Mouse (Mus musculus) MEL (cell line): ENCODE data around the gene Tapbp. TPM values are rescaled to one million over a fixed set of nuclear protein-coding genes. Genes with fewer than 3 reads are reported as not detected.
A peak's percentile ranks its signal among the peaks of the same experiment; 100 is the strongest.
"Not testable (repeated sequence)": the region's sequence is repeated elsewhere in the genome, so short reads cannot be mapped to it uniquely, and the experiment has no call there.

ENCODE experiments used
- DNase-seq: peaks from one replicate; pipeline ENCODE4 v3.0.0; 2011; ENCODE audit warnings: low read depth, low spot score
- H3K27ac ChIP-seq: 2 replicates; pipeline ENCODE4 v1.5.1; 2012; ENCODE audit warnings: low read depth, mild to moderate bottlenecking, control low read depth, low read length, moderate library complexity; ENCODE audit not compliant: control insufficient read depth
- H3K27me3 ChIP-seq, 2 experiments: fragments of 150-350 bp in 1 of 2; sonication (generic) in 1 of 2; 2 replicates each; pipeline ENCODE4 v1.6.1; 2012; ENCODE audit warnings: low read length in 2 of 2, mild to moderate bottlenecking in 2 of 2, improper control_type of control experiment in 1 of 2, moderate library complexity in 1 of 2; ENCODE audit not compliant: insufficient read depth in 2 of 2, control insufficient read depth in 1 of 2
- H3K36me3 ChIP-seq, 2 experiments: 2 replicates each; pipeline ENCODE4 v1.6.1; 2012 to 2014; ENCODE audit warnings: low read length in 2 of 2, improper control_type of control experiment in 1 of 2, inconsistent platforms in 1 of 2, mild to moderate bottlenecking in 1 of 2; ENCODE audit not compliant: insufficient read depth in 2 of 2, control insufficient read depth in 1 of 2
- H3K4me1 ChIP-seq, 2 experiments: fragments of 150-350 bp in 1 of 2; sonication (generic) in 1 of 2; 2 replicates each; pipeline ENCODE4 v1.6.1; 2012; ENCODE audit warnings: low read length in 2 of 2, improper control_type of control experiment in 1 of 2, mild to moderate bottlenecking in 1 of 2; ENCODE audit not compliant: insufficient read depth in 2 of 2, control insufficient read depth in 1 of 2
- H3K4me3 ChIP-seq, 2 experiments: fragments of 150-350 bp in 1 of 2; sonication (generic) in 1 of 2; 2 replicates each; pipeline ENCODE4 v1.5.1; 2012; ENCODE audit warnings: low read depth in 2 of 2, low read length in 2 of 2, mild to moderate bottlenecking in 2 of 2, moderate library complexity in 2 of 2, control low read depth in 1 of 2, improper control_type of control experiment in 1 of 2; ENCODE audit not compliant: control insufficient read depth in 1 of 2, insufficient read depth in 1 of 2
- H3K79me2 ChIP-seq: 2 replicates; pipeline ENCODE4 v1.6.1; 2012; ENCODE audit warnings: mild to moderate bottlenecking, low read length, moderate library complexity; ENCODE audit not compliant: control insufficient read depth, poor library complexity, insufficient read depth
- H3K9ac ChIP-seq: 2 replicates; pipeline ENCODE4 v1.6.1; 2012; ENCODE audit warnings: low read depth, mild to moderate bottlenecking, control low read depth, low read length, moderate library complexity; ENCODE audit not compliant: control insufficient read depth, poor library complexity, severe bottlenecking
- H3K9me3 ChIP-seq: fragments of 150-350 bp; sonication (generic); replicated peaks from 2 replicates; pipeline ENCODE4 v1.6.1; 2012; ENCODE audit warnings: mild to moderate bottlenecking, low read length, improper control_type of control experiment, moderate library complexity; ENCODE audit not compliant: insufficient read depth
- CHD1 ChIP-seq: IDR thresholded peaks from 2 replicates; pipeline ENCODE4 v1.6.1; 2012; ENCODE audit warnings: low read depth, mild to moderate bottlenecking, inconsistent platforms, low read length, improper control_type of control experiment
- EP300 ChIP-seq, 2 experiments: IDR thresholded peaks; 2 replicates each; pipeline ENCODE4 v1.6.1; 2011; ENCODE audit warnings: improper control_type of control experiment in 2 of 2, low read length in 2 of 2, low read depth in 1 of 2, mild to moderate bottlenecking in 1 of 2
- MAFK ChIP-seq: IDR thresholded peaks from 2 replicates; pipeline ENCODE4 v1.6.1; 2011; ENCODE audit warnings: low read depth, mild to moderate bottlenecking, low read length, improper control_type of control experiment, borderline replicate concordance
- MXI1 ChIP-seq: IDR thresholded peaks from 2 replicates; pipeline ENCODE4 v1.6.1; 2011; ENCODE audit warnings: mild to moderate bottlenecking, low read depth, low read length, improper control_type of control experiment
- NELFE ChIP-seq: IDR thresholded peaks from 2 replicates; pipeline ENCODE4 v1.6.1; 2011; ENCODE audit warnings: low read depth, low read length, improper control_type of control experiment
- TCF12 ChIP-seq: IDR thresholded peaks from 2 replicates; pipeline ENCODE4 v1.6.1; 2014; ENCODE audit warnings: low read depth, mild to moderate bottlenecking, inconsistent platforms, low read length, improper control_type of control experiment, moderate library complexity
- ZC3H11A ChIP-seq: IDR thresholded peaks from 2 replicates; pipeline ENCODE4 v1.6.1; 2012; ENCODE audit warnings: low read depth, mild to moderate bottlenecking, inconsistent platforms, low read length, improper control_type of control experiment
- ZNF384 ChIP-seq: IDR thresholded peaks from 2 replicates; pipeline ENCODE4 v1.6.1; 2012; ENCODE audit warnings: low read depth, mild to moderate bottlenecking, inconsistent platforms, low read length, improper control_type of control experiment
- polyA plus RNA-seq, 2 experiments: library from polyadenylated mRNA; stranded (reverse) in 1 of 2; unstranded in 1 of 2; fragments of >175 nt in 1 of 2; fragments of >200 nt in 1 of 2; gene quantifications; 2 replicates each; pipeline versions ENCODE4 v1.2.1 to v1.2.4; 2012; ENCODE audit warnings: low replicate concordance in 2 of 2, low read depth in 1 of 2; ENCODE audit not compliant: insufficient read length in 2 of 2, insufficient read depth in 1 of 2, missing spikeins in 1 of 2
- total RNA-seq: library from RNA; depleted of rRNA; stranded (reverse); fragments of 300-350 nt; gene quantifications from 2 replicates; pipeline ENCODE4 v1.2.3, GENCODE M21; 2012

Tapbp gene
- total and polyA plus RNA-seq, 3 experiments: 24.3 to 33.3 TPM; not detected in 1

- TF ChIP-seq TCF12: no peak
- peak; percentile 93 for TF ChIP-seq ZNF384
- peak; percentile 79 for TF ChIP-seq ZC3H11A
- TF ChIP-seq NELFE: no peak
Measured at GRCm38 (mm10) chr17:33897114-33897794, 18.4 kb upstream of the Tapbp start (continued).

- Histone ChIP-seq H3K4me3 (peak overlapping the region; percentile 37 to 44), H3K4me1 (peaks cover 16 to 36% of the 10 kb centered on the region in 2 experiments), H3K9ac (peak overlapping the region; percentile 58), H3K27ac (peak overlapping the region; percentile 76)
- not testable (repeated sequence) for H3K79me2 ChIP-seq
- TF ChIP-seq MXI1: 0 out of 2 replicates have a peak, but pooled peaks have one; percentile 24
- TF ChIP-seq, all 39 proteins: peak for 1; not testable (repeated sequence) for 38
- not testable (repeated sequence) for H3K9me3 ChIP-seq, H3K27me3 ChIP-seq, DNase-seq
- peaks cover 0 to 21% of the 10 kb centered on the region in 2 experiments; a peak in 2 of 4 replicates for H3K36me3 ChIP-seq
Measured at GRCm38 (mm10) chr17:33898193-33898592, 17.5 kb upstream of the Tapbp start.

GRCm38 (mm10) chr17:33899642-33900041 is 16.1 kb upstream of the Tapbp start:
- H3K4me1 ChIP-seq: peaks cover 21 to 47% of the 10 kb centered on the region in 2 experiments
- no peaks in the 10 kb centered on the region for H3K79me2 ChIP-seq
- TF ChIP-seq CHD1: no peak
- no peak for TF ChIP-seq ZNF384
- no peak for TF ChIP-seq EP300 (IDR thresholded peaks at IDR 0.05; ENCODE audit: low read depth in 1 of 2, low read length in 2 of 2)
- TF ChIP-seq, all 39 proteins: peak for 0
- DNase-seq: no peak
- Histone ChIP-seq H3K36me3 (peaks cover 0 to 30% of the 10 kb centered on the region in 2 experiments; a peak in 2 of 4 replicates), H3K27me3 (no peaks in the 10 kb centered on the region), H3K4me3 (no peak overlapping the region), H3K9me3 (no peaks in the 10 kb centered on the region), H3K9ac (no peak overlapping the region), H3K27ac (no peak overlapping the region)

- DNase-seq: no peak
- peaks cover 0 to 30% of the 10 kb centered on the region in 2 experiments; a peak in 2 of 4 replicates for H3K36me3 ChIP-seq
- H3K27ac ChIP-seq: no peak overlapping the region
- no peak overlapping the region for H3K4me3 ChIP-seq
- H3K4me1 ChIP-seq: peaks cover 21 to 47% of the 10 kb centered on the region in 2 experiments
- H3K27me3 ChIP-seq: no peaks in the 10 kb centered on the region
- no peak for TF ChIP-seq MAFK
- TF ChIP-seq ZNF384: peak; percentile 76
- no peak overlapping the region for H3K9ac ChIP-seq
- H3K9me3 ChIP-seq: no peaks in the 10 kb centered on the region
- no peaks in the 10 kb centered on the region for H3K79me2 ChIP-seq
Measured at GRCm38 (mm10) chr17:33900281-33900988, 15.3 kb upstream of the Tapbp start.
